Mouse (Mus musculus) midbrain, embryonic 11.5 days (tissue): ENCODE measurements around the gene Ctnna2. TPM values are rescaled to one million over a fixed set of nuclear protein-coding genes. Genes with fewer than 3 reads are reported as not detected.

Source experiments
- ATAC-seq: fragments of 200-750 bp; cut with Nextera tagmentation; 2 replicates; pipeline ENCODE4 v1.8.0; 2017; ENCODE audit warnings: moderate TSS enrichment, moderate library complexity; ENCODE audit not compliant: low FRiP score
- DNase-seq: peaks from one replicate; pipeline ENCODE4 v3.0.0; 2015; ENCODE audit warnings: low spot score; ENCODE audit errors: missing footprints
- H3K27ac ChIP-seq: fragments of 300-500 bp; sonication (generic); 2 replicates; pipeline ENCODE4 v1.5.1; 2014; ENCODE audit warnings: low read depth, low read length
- H3K27me3 ChIP-seq: fragments of 300-500 bp; sonication (generic); 2 replicates; pipeline ENCODE4 v1.6.1; 2014; ENCODE audit warnings: mild to moderate bottlenecking, low read length, moderate library complexity, mixed read lengths; ENCODE audit not compliant: control insufficient read depth, insufficient read depth
- H3K36me3 ChIP-seq: fragments of 300-500 bp; sonication (generic); 2 replicates; pipeline ENCODE4 v1.6.1; 2014; ENCODE audit warnings: mild to moderate bottlenecking, low read length, moderate library complexity, mixed read lengths; ENCODE audit not compliant: control insufficient read depth, insufficient read depth
- H3K4me1 ChIP-seq: fragments of 300-500 bp; sonication (generic); 2 replicates; pipeline ENCODE4 v1.6.1; 2014; ENCODE audit warnings: low read length; ENCODE audit not compliant: control insufficient read depth, insufficient read depth
- H3K4me2 ChIP-seq: fragments of 300-500 bp; sonication (generic); 2 replicates; pipeline ENCODE4 v1.6.1; 2014; ENCODE audit warnings: mild to moderate bottlenecking, moderate library complexity
- H3K4me3 ChIP-seq: fragments of 300-500 bp; sonication (generic); 2 replicates; pipeline ENCODE4 v1.5.1; 2014; ENCODE audit warnings: low read depth, low read length
- H3K9ac ChIP-seq: fragments of 300-500 bp; sonication (generic); 2 replicates; pipeline ENCODE4 v1.6.1; 2014; ENCODE audit warnings: low read length
- H3K9me3 ChIP-seq: fragments of 300-500 bp; sonication (generic); 2 replicates; pipeline ENCODE4 v1.6.1; 2016; ENCODE audit warnings: low read length; ENCODE audit not compliant: control insufficient read depth
- WGBS: fragments of 180-500 bp; shearing (Covaris S2); extraction: QIAGEN DNeasy Blood & Tissue Kit; methylation state at CpG from one replicate; pipeline ENCODE4 v1.1.7; 2014; 5-methylcytosine and 5-hydroxymethylcytosine counted together
- polyA plus RNA-seq: library from polyadenylated mRNA; unstranded; fragments of >200 nt; fragmentation: Nextera tagmentation; extraction: Ambion mirVana; gene quantifications from 2 replicates; pipeline ENCODE4 v1.2.1, GENCODE M21; 2014

The Ctnna2 gene
- polyA plus RNA-seq, 1 experiment from 2014 or later, result 49.4 TPM

- 89% methylated on average over 1 of the region's 1 CpGs for WGBS
- DNase-seq, result no peak
- Histone ChIP-seq H3K4me3 (no peak overlapping the region), H3K9ac (no peak overlapping the region), H3K4me1 (no peaks in the 10 kb centered on the region), H3K36me3 (no peaks in the 10 kb centered on the region), H3K27ac (no peak overlapping the region), H3K27me3 (no peaks in the 10 kb centered on the region), H3K9me3 (no peaks in the 10 kb centered on the region), H3K4me2 (no peak overlapping the region)
- ATAC-seq, result no peak
Observed at GRCm38 (mm10) chr6:77446861-77447260, 532.6 kb downstream of the Ctnna2 start.

- Histone ChIP-seq H3K27me3 (no peaks in the 10 kb centered on the region), H3K36me3 (no peaks in the 10 kb centered on the region), H3K9me3 (no peaks in the 10 kb centered on the region), H3K4me3 (no peak overlapping the region), H3K4me1 (no peaks in the 10 kb centered on the region), H3K27ac (no peak overlapping the region), H3K4me2 (no peak overlapping the region), H3K9ac (no peak overlapping the region)
- ATAC-seq (no peak), DNase-seq (no peak)
- WGBS, result 89% methylated on average over 11 of the region's 11 CpGs
Observed at GRCm38 (mm10) chr6:77443906-77444305, 535.6 kb downstream of the Ctnna2 start.

GRCm38 (mm10) chr6:77441051-77441450 is 538.4 kb downstream of the Ctnna2 start:
- H3K27ac ChIP-seq, result no peak overlapping the region
- no peak overlapping the region for H3K4me2 ChIP-seq
- ATAC-seq (no peak), DNase-seq (no peak)
- no peaks in the 10 kb centered on the region for H3K27me3 ChIP-seq
- no peaks in the 10 kb centered on the region for H3K9me3 ChIP-seq
- no peaks in the 10 kb centered on the region for H3K36me3 ChIP-seq
- no peak overlapping the region for H3K4me3 ChIP-seq
- no peaks in the 10 kb centered on the region for H3K4me1 ChIP-seq
- WGBS, result 83% methylated on average over 5 of the region's 5 CpGs
- H3K9ac ChIP-seq, result no peak overlapping the region

GRCm38 (mm10) chr6:77430381-77430780 is 549.1 kb downstream of the Ctnna2 start:
- Histone ChIP-seq H3K36me3 (no peaks in the 10 kb centered on the region), H3K27ac (no peak overlapping the region), H3K9me3 (no peaks in the 10 kb centered on the region), H3K4me3 (no peak overlapping the region), H3K4me1 (no peaks in the 10 kb centered on the region), H3K4me2 (no peak overlapping the region), H3K9ac (no peak overlapping the region), H3K27me3 (no peaks in the 10 kb centered on the region)
- DNase-seq (no peak), ATAC-seq (no peak)
- WGBS, result 86% methylated on average over 4 of the region's 4 CpGs

- no peak for ATAC-seq
- Histone ChIP-seq H3K9me3 (no peaks in the 10 kb centered on the region), H3K4me1 (no peaks in the 10 kb centered on the region), H3K9ac (no peak overlapping the region), H3K27me3 (no peaks in the 10 kb centered on the region), H3K27ac (no peak overlapping the region), H3K4me3 (no peak overlapping the region), H3K36me3 (no peaks in the 10 kb centered on the region), H3K4me2 (no peak overlapping the region)
- no peak for DNase-seq
Observed at GRCm38 (mm10) chr6:77425746-77426145, 553.8 kb downstream of the Ctnna2 start.

GRCm38 (mm10) chr6:77424826-77425225 is 554.7 kb downstream of the Ctnna2 start:
- Histone ChIP-seq H3K27ac (no peak overlapping the region), H3K9me3 (no peaks in the 10 kb centered on the region), H3K36me3 (no peaks in the 10 kb centered on the region), H3K4me2 (no peak overlapping the region), H3K4me3 (no peak overlapping the region), H3K9ac (no peak overlapping the region), H3K4me1 (no peaks in the 10 kb centered on the region), H3K27me3 (no peaks in the 10 kb centered on the region)
- DNase-seq, result no peak
- WGBS, result 91% methylated on average over 4 of the region's 4 CpGs
- ATAC-seq, result no peak

GRCm38 (mm10) chr6:77421564-77422139 is 557.8 kb downstream of the Ctnna2 start:
- H3K9me3 ChIP-seq, result no peaks in the 10 kb centered on the region
- no peaks in the 10 kb centered on the region for H3K4me1 ChIP-seq
- no peak for ATAC-seq
- H3K27me3 ChIP-seq, result no peaks in the 10 kb centered on the region
- WGBS, result 79% methylated on average over 3 of the region's 3 CpGs
- H3K36me3 ChIP-seq, result no peaks in the 10 kb centered on the region
- no peak overlapping the region for H3K4me2 ChIP-seq
- no peak overlapping the region for H3K4me3 ChIP-seq
- no peak overlapping the region for H3K27ac ChIP-seq
- DNase-seq, result no peak
- no peak overlapping the region for H3K9ac ChIP-seq

- H3K36me3 ChIP-seq, result no peaks in the 10 kb centered on the region
- H3K4me1 ChIP-seq, result no peaks in the 10 kb centered on the region
- WGBS, result 62% methylated on average over 1 of the region's 1 CpGs
Observed at GRCm38 (mm10) chr6:77416999-77417398, 562.5 kb downstream of the Ctnna2 start.

GRCm38 (mm10) chr6:77413530-77413929 is 566.0 kb downstream of the Ctnna2 start:
- WGBS, result 88% methylated on average over 1 of the region's 1 CpGs
- Histone ChIP-seq H3K4me1 (no peaks in the 10 kb centered on the region), H3K4me2 (no peak overlapping the region), H3K9me3 (no peaks in the 10 kb centered on the region), H3K27me3 (no peaks in the 10 kb centered on the region), H3K9ac (no peak overlapping the region), H3K36me3 (no peaks in the 10 kb centered on the region), H3K27ac (no peak overlapping the region), H3K4me3 (no peak overlapping the region)
- DNase-seq (no peak), ATAC-seq (no peak)

More at GRCm38 (mm10) chr6:77416999-77417398, 562.5 kb downstream of the Ctnna2 start:
- Histone ChIP-seq H3K4me3 (no peak overlapping the region), H3K9ac (no peak overlapping the region), H3K9me3 (no peaks in the 10 kb centered on the region), H3K27me3 (no peaks in the 10 kb centered on the region), H3K27ac (no peak overlapping the region), H3K4me2 (no peak overlapping the region)
- peak; percentile 31 for DNase-seq
- ATAC-seq, result no peak
